Mouse (Mus musculus) neural tube, embryonic 13.5 days (tissue): ENCODE results near the gene Tubg1. TPM values are rescaled to one million over a fixed set of nuclear protein-coding genes. Genes with fewer than 3 reads are reported as not detected.
A peak's percentile ranks its signal among the peaks of the same experiment; 100 is the strongest.

Source experiments
- ATAC-seq: fragments of 200-750 bp; cut with Nextera tagmentation; 2 replicates; pipeline ENCODE4 v1.8.0; 2017; ENCODE audit warnings: low read depth, mild to moderate bottlenecking, moderate TSS enrichment, moderate library complexity
- H3K27ac ChIP-seq: fragments of 300-500 bp; sonication (generic); replicated peaks from 2 replicates; pipeline ENCODE4 v1.5.1; 2015; ENCODE audit warnings: moderate library complexity, mild to moderate bottlenecking, inconsistent platforms
- H3K27me3 ChIP-seq: fragments of 300-500 bp; sonication (generic); 2 replicates; pipeline ENCODE4 v1.6.1; 2015; ENCODE audit warnings: mild to moderate bottlenecking, inconsistent platforms
- H3K36me3 ChIP-seq: fragments of 300-500 bp; sonication (generic); 2 replicates; pipeline ENCODE4 v1.6.1; 2015; ENCODE audit warnings: mild to moderate bottlenecking, inconsistent platforms
- H3K4me1 ChIP-seq: fragments of 300-500 bp; sonication (generic); replicated peaks from 2 replicates; pipeline ENCODE4 v1.6.1; 2015; ENCODE audit warnings: inconsistent platforms
- H3K4me2 ChIP-seq: fragments of 300-500 bp; sonication (generic); 2 replicates; pipeline ENCODE4 v1.6.1; 2015; ENCODE audit warnings: inconsistent platforms, mild to moderate bottlenecking, moderate library complexity
- H3K4me3 ChIP-seq: fragments of 300-500 bp; sonication (generic); 2 replicates; pipeline ENCODE4 v1.5.1; 2015; ENCODE audit warnings: mild to moderate bottlenecking, inconsistent platforms
- H3K9ac ChIP-seq: fragments of 300-500 bp; sonication (generic); 2 replicates; pipeline ENCODE4 v1.6.1; 2015; ENCODE audit warnings: moderate library complexity, mild to moderate bottlenecking, inconsistent platforms
- H3K9me3 ChIP-seq: fragments of 300-500 bp; sonication (generic); 2 replicates; pipeline ENCODE4 v1.6.1; 2016; ENCODE audit warnings: inconsistent platforms
- WGBS: fragments of 180-500 bp; shearing (Covaris S2); methylation state at CpG from one replicate; pipeline ENCODE4 v1.1.7; 2015; 5-methylcytosine and 5-hydroxymethylcytosine counted together
- polyA plus RNA-seq: library from polyadenylated mRNA; unstranded; fragments of >200 nt; fragmentation: Nextera tagmentation; extraction: Ambion mirVana; gene quantifications from 2 replicates; pipeline ENCODE4 v1.2.1, GENCODE M21; 2015

The Tubg1 gene
- polyA plus RNA-seq, 1 experiment from 2014 or later: 78.9 TPM

GRCm38 (mm10) chr11:101084811-101085210 is 34.9 kb upstream of the Tubg1 start:
- no peak overlapping the region for H3K4me2 ChIP-seq
- no peak for ATAC-seq
- 95% methylated on average over 12 of the region's 12 CpGs for WGBS

GRCm38 (mm10) chr11:101085617-101086322 is 34.0 kb upstream of the Tubg1 start:
- 0 out of 2 replicates have a peak overlapping the region, but pooled peaks have one; percentile 96 for H3K4me2 ChIP-seq
- no peak overlapping the region for H3K4me3 ChIP-seq
- H3K27ac ChIP-seq: peak overlapping the region; percentile 87; the same call in 1 of the 2 replicates
- 93% methylated on average over 18 of the region's 18 CpGs for WGBS
- peaks cover 30% of the 10 kb centered on the region for H3K36me3 ChIP-seq
- peaks cover 6% of the 10 kb centered on the region for H3K27me3 ChIP-seq
- H3K9ac ChIP-seq: peak overlapping the region; percentile 85
- H3K4me1 ChIP-seq: peaks cover 53% of the 10 kb centered on the region
- ATAC-seq: no peak
- no peaks in the 10 kb centered on the region for H3K9me3 ChIP-seq

More at GRCm38 (mm10) chr11:101084811-101085210, 34.9 kb upstream of the Tubg1 start:
- H3K4me1 ChIP-seq: peaks cover 56% of the 10 kb centered on the region
- peaks cover 16% of the 10 kb centered on the region for H3K27me3 ChIP-seq
- H3K9me3 ChIP-seq: no peaks in the 10 kb centered on the region
- no peak overlapping the region for H3K4me3 ChIP-seq
- no peak overlapping the region for H3K27ac ChIP-seq
- peaks cover 20% of the 10 kb centered on the region for H3K36me3 ChIP-seq
- no peak overlapping the region for H3K9ac ChIP-seq

GRCm38 (mm10) chr11:101086323-101086674 is 33.4 kb upstream of the Tubg1 start:
- ATAC-seq: no peak
- Histone ChIP-seq H3K4me2 (peak overlapping the region; percentile 96), H3K36me3 (peaks cover 35% of the 10 kb centered on the region), H3K9ac (peak overlapping the region; percentile 85), H3K4me1 (peaks cover 51% of the 10 kb centered on the region), H3K9me3 (no peaks in the 10 kb centered on the region), H3K27ac (peak overlapping the region; percentile 87), H3K27me3 (peaks cover under 1% of the 10 kb centered on the region; the same call in 1 of the 2 replicates), H3K4me3 (peak overlapping the region; percentile 56)
- 89% methylated on average over 6 of the region's 6 CpGs for WGBS

GRCm38 (mm10) chr11:101086756-101087681 is 32.7 kb upstream of the Tubg1 start, which contains the start of gene Mlx:
Gene Mlx (plus strand): TSS chr11:101087277.
- H3K9me3 ChIP-seq: no peaks in the 10 kb centered on the region
- H3K4me2 ChIP-seq: peak within 1 kb of the TSS; percentile 96
- WGBS: 2% methylated on average over 52 of the region's 52 CpGs
- peak within 1 kb of the TSS; percentile 85 for H3K9ac ChIP-seq
- no peaks in the 10 kb centered on the region for H3K27me3 ChIP-seq
- ATAC-seq: peak; percentile 75
- peak within 1 kb of the TSS; percentile 87 for H3K27ac ChIP-seq
- H3K36me3 ChIP-seq: peaks cover 42% of the 10 kb centered on the region
- peaks cover 43% of the 10 kb centered on the region for H3K4me1 ChIP-seq
- H3K4me3 ChIP-seq: peak within 1 kb of the TSS; percentile 56

- peak overlapping the region; percentile 96 for H3K4me2 ChIP-seq
- H3K36me3 ChIP-seq: peaks cover 49% of the 10 kb centered on the region
- peak overlapping the region; percentile 87 for H3K27ac ChIP-seq
- peaks cover 43% of the 10 kb centered on the region for H3K4me1 ChIP-seq
- no peaks in the 10 kb centered on the region for H3K27me3 ChIP-seq
- peak overlapping the region; percentile 85 for H3K9ac ChIP-seq
- WGBS: 11% methylated on average over 8 of the region's 8 CpGs
- ATAC-seq: no peak; the same call in 1 of the 2 replicates
- peak overlapping the region; percentile 56 for H3K4me3 ChIP-seq
- no peaks in the 10 kb centered on the region for H3K9me3 ChIP-seq
These were observed 32.1 kb upstream of the Tubg1 start for GRCm38 (mm10) chr11:101087682-101088055.

GRCm38 (mm10) chr11:101089931-101090330 is 29.8 kb upstream of the Tubg1 start:
- Histone ChIP-seq H3K36me3 (peaks cover 57% of the 10 kb centered on the region), H3K4me2 (no peak overlapping the region), H3K9me3 (no peaks in the 10 kb centered on the region), H3K27me3 (no peaks in the 10 kb centered on the region), H3K27ac (no peak overlapping the region), H3K4me1 (peaks cover 43% of the 10 kb centered on the region), H3K4me3 (no peak overlapping the region), H3K9ac (no peak overlapping the region)
- ATAC-seq: no peak
- WGBS: 93% methylated on average over 1 of the region's 1 CpGs

- peaks cover 23% of the 10 kb centered on the region for H3K4me1 ChIP-seq
- ATAC-seq: peak; percentile 34
- peak overlapping the region; percentile 82 for H3K9ac ChIP-seq
- peaks cover 75% of the 10 kb centered on the region for H3K36me3 ChIP-seq
- WGBS: 1% methylated on average over 18 of the region's 18 CpGs
- no peaks in the 10 kb centered on the region for H3K9me3 ChIP-seq
- H3K4me2 ChIP-seq: peak overlapping the region; percentile 88
- H3K27me3 ChIP-seq: no peaks in the 10 kb centered on the region
- peak overlapping the region; percentile 80 for H3K4me3 ChIP-seq
- H3K27ac ChIP-seq: 0 out of 2 replicates have a peak overlapping the region, but pooled peaks have one; percentile 91
These were observed 24.8 kb upstream of the Tubg1 start for GRCm38 (mm10) chr11:101094930-101095313.

GRCm38 (mm10) chr11:101095314-101096024 is 24.3 kb upstream of the Tubg1 start, which contains the start of gene Psmc3ip:
Gene Psmc3ip (minus strand): TSS chr11:101095436.
- Histone ChIP-seq H3K9ac (peak within 1 kb of the TSS; percentile 82), H3K4me3 (peak within 1 kb of the TSS; percentile 80), H3K27ac (peak within 1 kb of the TSS; percentile 91), H3K9me3 (no peaks in the 10 kb centered on the region), H3K4me2 (peak within 1 kb of the TSS; percentile 88), H3K27me3 (no peaks in the 10 kb centered on the region), H3K4me1 (peaks cover 23% of the 10 kb centered on the region), H3K36me3 (peaks cover 75% of the 10 kb centered on the region)
- under 1% methylated on average over 43 of the region's 43 CpGs for WGBS
- ATAC-seq: peak; percentile 95

- Histone ChIP-seq H3K36me3 (peaks cover 74% of the 10 kb centered on the region), H3K4me2 (no peak overlapping the region), H3K27me3 (no peaks in the 10 kb centered on the region), H3K9me3 (no peaks in the 10 kb centered on the region), H3K9ac (no peak overlapping the region), H3K4me1 (peaks cover 23% of the 10 kb centered on the region), H3K27ac (no peak overlapping the region), H3K4me3 (no peak overlapping the region)
- 91% methylated on average over 8 of the region's 8 CpGs for whole genome bisulfite sequencing
- ATAC-seq: no peak
These were observed 21.5 kb upstream of the Tubg1 start for GRCm38 (mm10) chr11:101098231-101098630.

GRCm38 (mm10) chr11:101103011-101103410 is 16.7 kb upstream of the Tubg1 start:
- peaks cover 76% of the 10 kb centered on the region for H3K36me3 ChIP-seq
- no peaks in the 10 kb centered on the region for H3K27me3 ChIP-seq
- H3K4me2 ChIP-seq: no peak overlapping the region
- no peaks in the 10 kb centered on the region for H3K9me3 ChIP-seq
- no peak overlapping the region for H3K4me3 ChIP-seq
- 91% methylated on average over 5 of the region's 5 CpGs for WGBS
- no peak overlapping the region for H3K9ac ChIP-seq
- no peak for ATAC-seq
- H3K4me1 ChIP-seq: no peaks in the 10 kb centered on the region
- no peak overlapping the region for H3K27ac ChIP-seq

- peaks cover 21% of the 10 kb centered on the region for H3K36me3 ChIP-seq
- no peak overlapping the region for H3K27ac ChIP-seq
- WGBS: 63% methylated on average over 4 of the region's 4 CpGs
- no peak overlapping the region for H3K4me2 ChIP-seq
- H3K4me3 ChIP-seq: no peak overlapping the region
- H3K27me3 ChIP-seq: no peaks in the 10 kb centered on the region
- H3K4me1 ChIP-seq: peaks cover 13% of the 10 kb centered on the region; the same call in 1 of the 2 replicates
- no peak for ATAC-seq
- H3K9me3 ChIP-seq: 0 out of 2 replicates have a peak, but pooled peaks cover 4% of the 10 kb centered on the region
- no peak overlapping the region for H3K9ac ChIP-seq
These were observed 10.4 kb upstream of the Tubg1 start for GRCm38 (mm10) chr11:101109351-101109750.
